Mouse (Mus musculus): ENCODE measurements around the gene Kat6b.

GRCm38 (mm10) chr14:21554046-21554445 is 72.8 kb downstream of the Kat6b start:
- no peak for TF ChIP-seq CTCF (conservative IDR thresholded peaks at IDR 0.05; ENCODE audit: insufficient read depth, insufficient read length, low read depth, low read length)
- no peak for TF ChIP-seq POLR2A (IDR thresholded peaks at IDR 0.05; ENCODE audit: low read depth, low read length)

All from kidney, adult 2 months (tissue).